Mouse (Mus musculus) kidney, postnatal 0 days (tissue): ENCODE results near the gene Esrrg. TPM values are rescaled to one million over a fixed set of nuclear protein-coding genes. Genes with fewer than 3 reads are reported as not detected.

Experiments used
- ATAC-seq: fragments of 200-750 bp; cut with Nextera tagmentation; replicated peaks from 2 replicates; pipeline ENCODE4 v1.8.0; 2017; ENCODE audit warnings: low read depth, moderate number of reproducible peaks, moderate TSS enrichment, moderate library complexity; ENCODE audit not compliant: low FRiP score
- DNase-seq: peaks from one replicate; pipeline ENCODE4 v3.0.0-alpha.2; 2016; ENCODE audit warnings: low spot score
- H3K27ac ChIP-seq: fragments of 300-500 bp; sonication (generic); 2 replicates; pipeline ENCODE4 v1.5.1; 2014; ENCODE audit warnings: mild to moderate bottlenecking
- H3K27me3 ChIP-seq: fragments of 300-500 bp; sonication (generic); 2 replicates; pipeline ENCODE4 v1.6.1; 2014; ENCODE audit warnings: low read length, mixed read lengths; ENCODE audit not compliant: insufficient read depth
- H3K36me3 ChIP-seq: fragments of 300-500 bp; sonication (generic); 2 replicates; pipeline ENCODE4 v1.6.1; 2014; ENCODE audit warnings: low read length, mixed read lengths; ENCODE audit not compliant: insufficient read depth
- H3K4me1 ChIP-seq: fragments of 300-500 bp; sonication (generic); replicated peaks from 2 replicates; pipeline ENCODE4 v1.6.1; 2014; ENCODE audit warnings: antibody characterized with exemption, low read length, mixed read lengths; ENCODE audit not compliant: insufficient read depth
- H3K4me2 ChIP-seq: fragments of 300-500 bp; sonication (generic); 2 replicates; pipeline ENCODE4 v1.6.1; 2014; ENCODE audit warnings: mild to moderate bottlenecking, low read length, moderate library complexity, mixed read lengths
- H3K4me3 ChIP-seq: fragments of 300-500 bp; sonication (generic); replicated peaks from 2 replicates; pipeline ENCODE4 v1.5.1; 2014; ENCODE audit warnings: low read depth, low read length
- H3K9ac ChIP-seq: fragments of 300-500 bp; sonication (generic); 2 replicates; pipeline ENCODE4 v1.6.1; 2014; ENCODE audit warnings: low read depth, low read length
- H3K9me3 ChIP-seq: fragments of 300-500 bp; sonication (generic); replicated peaks from 2 replicates; pipeline ENCODE4 v1.6.1; 2016; ENCODE audit warnings: low read length, inconsistent platforms, mixed read lengths
- CTCF ChIP-seq: IDR thresholded peaks from 2 replicates; pipeline ENCODE4 v1.5.1; 2016; ENCODE audit warnings: antibody characterized with exemption, low read depth, mild to moderate bottlenecking, moderate library complexity
- WGBS: fragments of 180-500 bp; shearing (Covaris S2); extraction: QIAGEN DNeasy Blood & Tissue Kit; methylation state at CpG from one replicate; pipeline ENCODE4 v1.1.7; 2014; 5-methylcytosine and 5-hydroxymethylcytosine counted together
- polyA plus RNA-seq: library from polyadenylated mRNA; unstranded; fragments of >200 nt; fragmentation: Nextera tagmentation; extraction: Ambion mirVana; gene quantifications from 2 replicates; pipeline ENCODE4 v1.2.1, GENCODE M21; 2015

Gene Esrrg
- polyA plus RNA-seq, 1 experiment from 2014 or later, result 26.0 TPM

- TF ChIP-seq CTCF, result no peak
- Histone ChIP-seq H3K9ac (no peak overlapping the region), H3K4me1 (no peaks in the 10 kb centered on the region), H3K36me3 (no peaks in the 10 kb centered on the region), H3K27ac (no peak overlapping the region), H3K4me2 (no peak overlapping the region), H3K9me3 (no peaks in the 10 kb centered on the region), H3K4me3 (no peak overlapping the region), H3K27me3 (no peaks in the 10 kb centered on the region)
- 9% methylated on average over 3 of the region's 3 CpGs for WGBS
- DNase-seq (peak; percentile 46), ATAC-seq (no peak)
These were observed 293.6 kb downstream of the Esrrg start for GRCm38 (mm10) chr1:187902176-187902575.

GRCm38 (mm10) chr1:187904731-187905130 lies 296.1 kb downstream of the Esrrg start:
- H3K4me1 ChIP-seq, result no peaks in the 10 kb centered on the region
- no peak overlapping the region for H3K4me3 ChIP-seq
- DNase-seq, result no peak
- H3K36me3 ChIP-seq, result no peaks in the 10 kb centered on the region
- TF ChIP-seq CTCF, result no peak
- no peak overlapping the region for H3K9ac ChIP-seq
- ATAC-seq, result no peak
- WGBS, result 74% methylated on average over 4 of the region's 4 CpGs
- no peaks in the 10 kb centered on the region for H3K9me3 ChIP-seq
- no peak overlapping the region for H3K27ac ChIP-seq
- no peaks in the 10 kb centered on the region for H3K27me3 ChIP-seq
- H3K4me2 ChIP-seq, result no peak overlapping the region

DNA sequence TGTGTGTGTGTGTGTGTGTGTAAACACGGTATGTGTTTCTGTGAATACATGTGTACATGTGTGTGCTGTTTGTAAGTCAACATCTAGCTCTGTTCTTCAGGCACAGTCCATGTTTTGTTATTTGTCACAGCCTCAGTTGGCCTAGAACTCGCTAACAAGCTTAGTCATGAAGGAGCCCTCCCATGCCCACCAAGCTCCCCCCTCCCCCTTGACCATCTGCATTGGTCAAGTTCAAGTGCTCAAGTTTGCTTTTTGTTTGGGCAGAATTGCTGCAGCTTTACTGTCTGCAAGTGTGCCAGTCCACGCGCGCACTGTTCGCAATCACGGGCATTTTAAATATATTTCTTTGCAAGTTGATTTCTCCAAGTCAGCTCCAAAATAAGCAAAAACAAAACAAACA lies 298.8 kb downstream of the Esrrg start:
- no peak overlapping the region for H3K27ac ChIP-seq
- H3K4me1 ChIP-seq, result no peaks in the 10 kb centered on the region
- 60% methylated on average over 7 of the region's 7 CpGs for WGBS
- no peak for TF ChIP-seq CTCF
- no peaks in the 10 kb centered on the region for H3K9me3 ChIP-seq
- no peak for DNase-seq
- no peak for ATAC-seq
- H3K4me3 ChIP-seq, result no peak overlapping the region
- H3K4me2 ChIP-seq, result no peak overlapping the region
- no peaks in the 10 kb centered on the region for H3K36me3 ChIP-seq
- no peaks in the 10 kb centered on the region for H3K27me3 ChIP-seq
- H3K9ac ChIP-seq, result no peak overlapping the region

- Histone ChIP-seq H3K9me3 (no peaks in the 10 kb centered on the region), H3K27me3 (no peaks in the 10 kb centered on the region), H3K36me3 (no peaks in the 10 kb centered on the region), H3K4me2 (no peak overlapping the region), H3K4me3 (no peak overlapping the region), H3K4me1 (no peaks in the 10 kb centered on the region), H3K9ac (no peak overlapping the region), H3K27ac (no peak overlapping the region)
- peak; percentile 64 for DNase-seq
- TF ChIP-seq CTCF, result no peak
- ATAC-seq, result peak; percentile 70; the same call in 1 of the 2 replicates
- WGBS, result 6% methylated on average over 3 of the region's 3 CpGs
These were observed 299.3 kb downstream of the Esrrg start for GRCm38 (mm10) chr1:187907871-187908270.

- Histone ChIP-seq H3K27me3 (no peaks in the 10 kb centered on the region), H3K36me3 (no peaks in the 10 kb centered on the region), H3K4me2 (no peak overlapping the region), H3K4me3 (no peak overlapping the region), H3K9me3 (no peaks in the 10 kb centered on the region), H3K4me1 (no peaks in the 10 kb centered on the region), H3K27ac (no peak overlapping the region), H3K9ac (no peak overlapping the region)
- ATAC-seq (no peak), DNase-seq (no peak)
- WGBS, result 77% methylated on average over 7 of the region's 7 CpGs
- TF ChIP-seq CTCF, result no peak
These were observed 302.1 kb downstream of the Esrrg start for GRCm38 (mm10) chr1:187910718-187911117.

DNA sequence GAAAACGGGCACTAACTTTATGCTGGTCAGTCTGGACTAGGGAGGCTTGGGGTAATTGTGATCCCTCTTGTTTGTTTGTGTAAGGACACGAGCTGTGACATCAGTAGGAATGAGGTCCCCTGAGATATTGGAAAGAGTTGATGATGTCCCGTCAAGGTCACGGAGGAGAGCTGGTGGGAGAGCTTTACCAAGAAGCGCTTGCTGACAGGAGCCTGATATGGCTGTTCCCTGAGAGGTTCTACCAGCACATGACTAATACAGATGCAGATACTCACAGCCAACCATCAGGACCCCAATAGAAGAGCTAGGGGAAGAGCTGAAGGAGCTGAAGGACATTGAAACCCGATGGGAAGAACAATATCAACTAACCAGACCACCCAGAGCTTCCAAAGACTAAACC lies 302.6 kb downstream of the Esrrg start:
- Histone ChIP-seq H3K4me2 (no peak overlapping the region), H3K4me1 (no peaks in the 10 kb centered on the region), H3K9me3 (no peaks in the 10 kb centered on the region), H3K27me3 (no peaks in the 10 kb centered on the region), H3K9ac (no peak overlapping the region), H3K36me3 (no peaks in the 10 kb centered on the region), H3K27ac (no peak overlapping the region), H3K4me3 (no peak overlapping the region)
- TF ChIP-seq CTCF, result no peak
- no peak for ATAC-seq
- WGBS, result 66% methylated on average over 6 of the region's 6 CpGs
- no peak for DNase-seq

DNA sequence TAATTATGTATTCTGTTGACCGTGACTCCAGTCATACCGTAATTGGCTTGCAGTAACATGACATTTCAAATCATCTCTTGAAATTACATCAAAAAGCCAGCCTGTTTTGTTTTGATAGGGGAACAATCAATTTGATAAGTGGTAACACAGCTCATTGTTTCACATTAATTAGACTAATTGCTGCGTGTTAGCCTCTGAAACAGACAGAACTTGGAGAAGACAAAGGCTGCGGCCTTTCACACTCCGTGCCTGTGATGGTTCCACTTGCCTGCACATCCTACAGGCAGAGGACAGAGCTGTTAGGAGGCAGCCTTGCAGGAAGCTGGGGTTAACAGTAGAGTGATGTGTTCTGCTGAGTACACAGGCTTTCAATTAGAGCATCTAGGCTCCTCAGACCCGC lies 309.7 kb downstream of the Esrrg start:
- no peaks in the 10 kb centered on the region for H3K9me3 ChIP-seq
- H3K27ac ChIP-seq, result no peak overlapping the region
- no peak overlapping the region for H3K9ac ChIP-seq
- no peak overlapping the region for H3K4me3 ChIP-seq
- WGBS, result 46% methylated on average over 6 of the region's 6 CpGs
- no peaks in the 10 kb centered on the region for H3K36me3 ChIP-seq
- TF ChIP-seq CTCF, result no peak
- H3K27me3 ChIP-seq, result no peaks in the 10 kb centered on the region
- ATAC-seq (no peak), DNase-seq (peak; percentile 22)
- no peak overlapping the region for H3K4me2 ChIP-seq
- H3K4me1 ChIP-seq, result no peaks in the 10 kb centered on the region
